Mouse (Mus musculus) cortical plate, adult 2 months (tissue): Measurements from ENCODE around the gene Pcdh7.

Experiments
- CTCF ChIP-seq: fragments of 200-500 bp; IDR thresholded peaks from 2 replicates; pipeline ENCODE4 v1.5.1; 2011; ENCODE audit warnings: mild to moderate bottlenecking, control low read depth, low read length; ENCODE audit not compliant: insufficient read depth; ENCODE audit errors: extremely low read depth
- POLR2A ChIP-seq: fragments of 200-500 bp; IDR thresholded peaks from 2 replicates; pipeline ENCODE4 v1.6.1; 2011; ENCODE audit warnings: mild to moderate bottlenecking, low read length, control low read depth; ENCODE audit not compliant: insufficient read depth; ENCODE audit errors: extremely low read depth

- TF ChIP-seq POLR2A: peak; percentile 89
- TF ChIP-seq CTCF: no peak
Observed at GRCm38 (mm10) chr5:57717906-57718875, at the start of gene Pcdh7.
